Mouse (Mus musculus) heart, postnatal 36 days (tissue): ENCODE measurements at regions not wholly inside any gene's neighbourhood (a gene's known extent, or its start where the extent isn't known, plus 50 kb on each side); places are given as distances from the start of the nearest gene placed in this dataset.

Experiments used
- DNase-seq, 2 experiments: peaks; one replicate each; pipeline ENCODE4 v3.0.0; 2021 to 2022
- intact Hi-C: fragments of 180-260 bp; cut with DNase I; formaldehyde crosslinking; loops from one replicate; pipeline ENCODE4 v1.15.1; 2025

DNA sequence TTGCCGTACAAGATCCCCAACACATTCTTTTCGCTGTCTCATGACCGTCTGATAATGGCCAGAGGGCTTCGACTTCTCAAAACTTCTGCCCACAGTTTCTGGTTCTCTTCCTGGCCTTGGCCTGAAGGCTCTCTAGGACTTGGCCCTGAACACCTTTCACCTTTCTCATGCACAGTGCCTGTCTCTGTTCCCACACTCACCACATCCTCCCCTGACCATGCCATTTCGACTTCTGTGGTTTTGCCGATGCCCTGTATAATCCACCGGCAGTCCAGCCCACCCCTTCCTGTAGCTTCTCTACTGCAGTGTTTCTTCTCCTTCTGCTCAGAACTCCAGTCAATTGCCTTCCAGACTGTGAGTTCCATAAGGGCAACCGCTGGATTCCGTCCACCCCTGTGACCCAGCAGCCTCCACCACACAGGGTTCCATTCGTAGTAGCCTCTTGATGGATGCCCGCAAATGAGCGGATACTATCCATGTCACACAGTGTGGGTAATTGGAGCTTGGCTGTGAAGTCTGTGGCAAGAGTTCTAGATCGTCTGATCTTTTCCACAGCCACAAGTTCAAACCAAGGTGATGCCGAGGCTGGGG lies 53.3 kb upstream of the Cnih3 start:
- DNase-seq: no peak
- intact Hi-C loops: no loop called here

DNA sequence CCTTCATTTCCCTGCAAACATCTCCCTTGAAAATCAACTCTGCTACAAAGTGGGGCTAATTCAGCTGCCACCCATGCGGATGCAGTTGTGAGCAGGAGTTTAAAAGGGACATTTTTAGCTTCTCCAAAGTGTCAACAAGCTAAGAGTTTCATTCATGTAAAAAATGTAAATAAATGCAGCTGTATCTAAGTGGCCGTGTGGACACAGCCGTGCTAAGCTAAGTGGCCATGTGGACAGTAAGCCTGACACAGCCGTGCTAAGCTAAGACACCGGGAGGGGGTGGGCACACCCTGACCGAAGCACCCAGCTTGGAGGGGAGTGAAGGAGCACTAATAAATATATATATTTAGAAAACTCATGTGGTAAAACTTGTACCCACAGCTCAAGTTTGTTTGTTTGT lies 52.6 kb upstream of the Cnih3 start:
- DNase-seq: no peak
- intact Hi-C loops: no loop called here

DNA sequence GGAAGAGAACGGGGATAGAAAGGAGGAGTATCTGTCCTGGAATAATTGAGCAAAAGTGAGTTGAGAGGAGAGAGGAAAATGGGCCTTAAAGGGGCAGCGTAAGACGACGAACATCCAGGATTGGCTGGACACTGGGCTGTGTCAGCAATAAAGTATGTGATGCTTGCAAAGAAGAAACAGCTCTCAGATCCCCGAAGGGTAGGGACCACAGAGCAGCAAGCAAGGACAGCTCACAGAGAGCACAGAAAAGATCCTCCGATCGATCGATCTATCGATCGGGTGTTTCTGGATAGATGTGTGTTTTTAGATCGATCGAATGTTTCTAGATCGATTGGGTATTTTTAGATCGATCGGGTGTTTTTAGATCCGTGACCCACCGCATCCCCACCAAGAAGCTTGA lies 50.3 kb upstream of the Cnih3 start:
- intact Hi-C loops: no loop called here
- DNase-seq: no peak
